ENCODE assay signal across 14 mouse cellular contexts in the genomic region with DNA sequence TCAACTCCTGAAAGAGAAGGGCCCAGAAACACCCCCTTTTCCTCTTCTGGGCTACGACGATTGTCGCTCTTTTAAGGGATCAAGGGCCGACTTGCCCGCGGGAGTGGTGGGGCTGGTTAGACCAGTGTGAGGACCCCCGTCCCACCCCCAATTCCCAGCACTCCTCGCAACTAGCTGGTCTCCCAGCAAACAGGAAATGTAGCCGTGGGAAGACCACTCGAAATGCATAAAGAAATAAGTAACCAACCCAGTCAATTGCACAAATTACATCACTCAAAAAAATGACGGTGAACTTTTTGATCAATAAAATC. TPM values are rescaled to one million over a fixed set of nuclear protein-coding genes. Genes with fewer than 3 reads are reported as not detected.
A peak's percentile ranks its signal among the peaks of the same experiment; 100 is the strongest.
DNase-seq lines count a peak whose midpoint lies in the region; ATAC-seq and TF ChIP-seq lines count a peak whose summit lies in the region.
"Had no signal": no experiment of that assay in that cellular context is flagged by ENCODE, and none has a peak within 500 bp of the region (broad histone marks: within the 10 kb centered on the region; RNA-seq: fewer than 3 reads in every experiment).

No protein-coding gene starts in this region.

- H3K36me3 ChIP-seq in liver, embryonic 11.5 days (ENCODE audit: control insufficient read depth, insufficient read depth, low read length), result no peaks in the 10 kb centered on the region
- no peaks in the 10 kb centered on the region for H3K36me3 ChIP-seq in liver, postnatal 0 days (replicated peaks; ENCODE audit: insufficient read depth, low read length)
- H3K36me3 ChIP-seq in forebrain, embryonic 10.5 days (replicated peaks), result no peaks in the 10 kb centered on the region
- no peaks in the 10 kb centered on the region for H3K36me3 ChIP-seq in intestine, embryonic 15.5 days
- no peaks in the 10 kb centered on the region for H3K36me3 ChIP-seq in neural tube, embryonic 15.5 days

- H3K4me1 ChIP-seq in liver, embryonic 11.5 days (replicated peaks; ENCODE audit: control insufficient read depth, insufficient read depth, low read length), result 0 out of 2 replicates have a peak, but pooled peaks cover 3% of the 10 kb centered on the region
- H3K4me1 ChIP-seq in liver, postnatal 0 days (ENCODE audit: insufficient read depth), result no peaks in the 10 kb centered on the region
- peaks cover 29% of the 10 kb centered on the region for H3K4me1 ChIP-seq in forebrain, embryonic 10.5 days
- H3K4me1 ChIP-seq in intestine, embryonic 15.5 days (replicated peaks), result 0 out of 2 replicates have a peak, but pooled peaks cover 4% of the 10 kb centered on the region
- peaks cover 8% of the 10 kb centered on the region for H3K4me1 ChIP-seq in neural tube, embryonic 15.5 days

- H3K4me2 ChIP-seq in liver, embryonic 11.5 days, result peak overlapping the region; percentile 48
- no peak overlapping the region for H3K4me2 ChIP-seq in liver, postnatal 0 days (ENCODE audit: low read depth, low read length)
- peak overlapping the region; percentile 36 for H3K4me2 ChIP-seq in intestine, embryonic 15.5 days (replicated peaks)
- H3K4me2 ChIP-seq in neural tube, embryonic 15.5 days, result no peak overlapping the region

- no peak for TF ChIP-seq CTCF in liver, postnatal 0 days (IDR thresholded peaks at IDR 0.05; ENCODE audit: low read depth)

- no peak for DNase-seq in liver, embryonic 11.5 days (ENCODE audit: low spot score)
- DNase-seq in liver, postnatal 0 days, result no peak
- no peak for DNase-seq in forebrain, embryonic 10.5 days (ENCODE audit: extremely low spot score, low spot score)
- DNase-seq in Muller cell, postnatal 12 days (ENCODE audit: inconsistent ontology term), result no peak
- no peak for DNase-seq in left cerebral cortex, adult 11 months (ENCODE audit: low spot score)
- DNase-seq: adrenal gland, postnatal 25 days; cerebellum, postnatal 36 days; right cerebral cortex, postnatal 4 days; thymus, postnatal 4 days had no signal

- no peak for TF ChIP-seq EP300 in liver, postnatal 0 days (IDR thresholded peaks at IDR 0.05; ENCODE audit: low read depth)

- no peak overlapping the region for H3K9ac ChIP-seq in liver, embryonic 11.5 days (ENCODE audit: low read depth, low read length)
- H3K9ac ChIP-seq in liver, postnatal 0 days (replicated peaks), result no peak overlapping the region
- H3K9ac ChIP-seq in intestine, embryonic 15.5 days, result no peak overlapping the region
- H3K9ac ChIP-seq in neural tube, embryonic 15.5 days (replicated peaks), result no peak overlapping the region
- H3K9ac ChIP-seq: liver, embryonic 14.5 days had no signal

- H3K4me3 ChIP-seq in liver, embryonic 11.5 days (ENCODE audit: low read depth, low read length), result peak overlapping the region; percentile 21; the same call in 1 of the 2 replicates
- no peak overlapping the region for H3K4me3 ChIP-seq in liver, postnatal 0 days (ENCODE audit: low read depth, low read length)
- H3K4me3 ChIP-seq in forebrain, embryonic 10.5 days, result peak overlapping the region; percentile 41
- H3K4me3 ChIP-seq in intestine, embryonic 15.5 days (replicated peaks), result 0 out of 2 replicates have a peak overlapping the region, but pooled peaks have one; percentile 4
- H3K4me3 ChIP-seq in neural tube, embryonic 15.5 days (replicated peaks), result no peak overlapping the region
- H3K4me3 ChIP-seq: myocyte had no signal

- no peak overlapping the region for H3K27ac ChIP-seq in liver, embryonic 11.5 days (ENCODE audit: low read depth, low read length)
- no peak overlapping the region for H3K27ac ChIP-seq in liver, postnatal 0 days (ENCODE audit: low read depth)
- H3K27ac ChIP-seq in forebrain, embryonic 10.5 days, result no peak overlapping the region
- H3K27ac ChIP-seq in intestine, embryonic 15.5 days, result no peak overlapping the region
- H3K27ac ChIP-seq in neural tube, embryonic 15.5 days (replicated peaks), result no peak overlapping the region
- H3K27ac ChIP-seq: kidney, postnatal 0 days; liver, embryonic 14.5 days had no signal

- H3K9me3 ChIP-seq in liver, embryonic 11.5 days (ENCODE audit: control insufficient read depth, low read length), result no peaks in the 10 kb centered on the region
- no peaks in the 10 kb centered on the region for H3K9me3 ChIP-seq in liver, postnatal 0 days (ENCODE audit: low read length)
- H3K9me3 ChIP-seq in forebrain, embryonic 10.5 days, result no peaks in the 10 kb centered on the region
- H3K9me3 ChIP-seq in intestine, embryonic 15.5 days, result no peaks in the 10 kb centered on the region
- H3K9me3 ChIP-seq in neural tube, embryonic 15.5 days (replicated peaks), result no peaks in the 10 kb centered on the region

- ATAC-seq in liver, embryonic 11.5 days (replicated peaks; ENCODE audit: low FRiP score), result no peak
- ATAC-seq in liver, postnatal 0 days, result no peak
- ATAC-seq in intestine, embryonic 15.5 days, result 0 out of 2 replicates have a peak, but pooled peaks have one; percentile 12
- 0 out of 2 replicates have a peak, but pooled peaks have one; percentile 14 for ATAC-seq in neural tube, embryonic 15.5 days (ENCODE audit: low FRiP score)

- H3K27me3 ChIP-seq in liver, embryonic 11.5 days (replicated peaks; ENCODE audit: control insufficient read depth, insufficient read depth, low read length), result peaks cover 51% of the 10 kb centered on the region
- H3K27me3 ChIP-seq in liver, postnatal 0 days (ENCODE audit: insufficient read depth, low read length), result peaks cover 49% of the 10 kb centered on the region
- peaks cover 95% of the 10 kb centered on the region for H3K27me3 ChIP-seq in forebrain, embryonic 10.5 days (ENCODE audit: poor library complexity, severe bottlenecking)
- peaks cover 39% of the 10 kb centered on the region for H3K27me3 ChIP-seq in intestine, embryonic 15.5 days (replicated peaks)
- peaks cover 67% of the 10 kb centered on the region for H3K27me3 ChIP-seq in neural tube, embryonic 15.5 days (replicated peaks)

- WGBS in liver, embryonic 11.5 days, result under 1% methylated on average over 11 of the region's 11 CpGs
- WGBS in liver, postnatal 0 days (ENCODE audit: insufficient replicate concordance), result 2% methylated on average over 11 of the region's 11 CpGs
- WGBS in forebrain, embryonic 10.5 days, result 0% methylated on average over 11 of the region's 11 CpGs
- 2% methylated on average over 11 of the region's 11 CpGs for WGBS in intestine, embryonic 15.5 days
- WGBS in neural tube, embryonic 15.5 days, result 0% methylated on average over 11 of the region's 11 CpGs

RNA-seq across cellular contexts. Expression of a gene that starts 15.4 kb away (rescaled TPM):
- 6.2 and 8.6 TPM in 2 replicates for polyA plus RNA-seq in liver, embryonic 11.5 days (2014; fragmentation: Nextera tagmentation; extraction: Ambion mirVana)
- not detected in 2 replicates for polyA plus RNA-seq in liver, postnatal 0 days (2015; fragmentation: Nextera tagmentation; extraction: Ambion mirVana)
- polyA plus RNA-seq in forebrain, embryonic 10.5 days (2016; fragmentation: Nextera tagmentation; extraction: Ambion mirVana), result 9.5 and 9.6 TPM in 2 replicates
- 9.6 and 11.2 TPM in 2 replicates for polyA plus RNA-seq in intestine, embryonic 15.5 days (2015; fragmentation: Nextera tagmentation; extraction: Ambion mirVana)
- polyA plus RNA-seq in neural tube, embryonic 15.5 days (2015; fragmentation: Nextera tagmentation; extraction: Ambion mirVana), result 48.5 and 50.6 TPM in 2 replicates

Comparison
In these comparisons a context has a peak if more than half of its experiments do, and no peak if none do; other contexts are left out.
1. H3K4me2 ChIP-seq: peak in liver, embryonic 11.5 days (single experiment) and intestine, embryonic 15.5 days (single experiment); none in liver, postnatal 0 days (single experiment) and neural tube, embryonic 15.5 days (single experiment).
2. H3K4me3 ChIP-seq: peak in liver, embryonic 11.5 days (single experiment), forebrain, embryonic 10.5 days (single experiment) and intestine, embryonic 15.5 days (single experiment); none in liver, postnatal 0 days (single experiment) and neural tube, embryonic 15.5 days (single experiment).
3. ATAC-seq: peak in intestine, embryonic 15.5 days (single experiment) and neural tube, embryonic 15.5 days (single experiment); none in liver, embryonic 11.5 days (single experiment) and liver, postnatal 0 days (single experiment).